Mouse (Mus musculus) activated CD4-positive, CD25-positive, alpha-beta regulatory T cell, adult 4 months (primary cell): Measurements from ENCODE around the gene Orc6. TPM values are rescaled to one million over a fixed set of nuclear protein-coding genes. Genes with fewer than 3 reads are reported as not detected.

Source experiments
- polyA plus RNA-seq, 2 experiments: library from polyadenylated mRNA; unstranded; fragments of 100-300 nt; shearing (Covaris generic); gene quantifications; one replicate each; pipeline ENCODE4 v1.2.1; 2017

Orc6 gene
- polyA plus RNA-seq, 2 experiments from 2014 or later = 46.3 to 53.2 TPM

Other genes with a start within 250 kb of the Orc6 start
- 1 to 10 TPM; 2.8 to 3.1 TPM for gene Fbxw9, start 239.6 kb upstream of the Orc6 start, polyA plus RNA-seq
- not detected for gene Gm5741, start 231.7 kb upstream of the Orc6 start, polyA plus RNA-seq
- 10 to 100 TPM; 28.3 to 29.8 TPM for gene Dhps, start 227.9 kb upstream of the Orc6 start, polyA plus RNA-seq
- 100 to 1,000 TPM; 132 to 134 TPM for gene Wdr83os, start 218.9 kb upstream of the Orc6 start, polyA plus RNA-seq
- gene Wdr83, start 218.3 kb upstream of the Orc6 start, polyA plus RNA-seq = 10 to 100 TPM; 33.1 to 46.7 TPM
- 10 to 100 TPM; 64.8 to 82.0 TPM for gene Man2b1, start 216.4 kb upstream of the Orc6 start, polyA plus RNA-seq
- not detected for gene Zfp791, start 176.5 kb upstream of the Orc6 start, polyA plus RNA-seq
- gene Cks1brt, start 147.7 kb upstream of the Orc6 start, polyA plus RNA-seq = under 1 TPM in 1 of 2 experiments, not detected in 1; 0.20 TPM
- gene Olfr371, start 73.6 kb upstream of the Orc6 start, polyA plus RNA-seq = not detected
- gene Vps35, start 170 bp downstream of the Orc6 start, polyA plus RNA-seq = 100 to 1,000 TPM; 101 to 109 TPM
- gene Mylk3, start 86.7 kb downstream of the Orc6 start, polyA plus RNA-seq = not detected
- 10 to 100 TPM; 68.8 to 82.9 TPM for gene 4921524J17Rik, start 133.2 kb downstream of the Orc6 start, polyA plus RNA-seq
- gene Gpt2, start 192.9 kb downstream of the Orc6 start, polyA plus RNA-seq = under 1 TPM; 0.24 to 0.65 TPM